Mouse (Mus musculus) natural killer cell, adult 2 months (primary cell): ENCODE measurements around the gene Uba1.

Source experiments
- DNase-seq, 2 experiments: peaks; one replicate each; pipeline ENCODE4 v3.0.0; 2022; ENCODE audit warnings: low spot score in 2 of 2

The Uba1 gene

DNA sequence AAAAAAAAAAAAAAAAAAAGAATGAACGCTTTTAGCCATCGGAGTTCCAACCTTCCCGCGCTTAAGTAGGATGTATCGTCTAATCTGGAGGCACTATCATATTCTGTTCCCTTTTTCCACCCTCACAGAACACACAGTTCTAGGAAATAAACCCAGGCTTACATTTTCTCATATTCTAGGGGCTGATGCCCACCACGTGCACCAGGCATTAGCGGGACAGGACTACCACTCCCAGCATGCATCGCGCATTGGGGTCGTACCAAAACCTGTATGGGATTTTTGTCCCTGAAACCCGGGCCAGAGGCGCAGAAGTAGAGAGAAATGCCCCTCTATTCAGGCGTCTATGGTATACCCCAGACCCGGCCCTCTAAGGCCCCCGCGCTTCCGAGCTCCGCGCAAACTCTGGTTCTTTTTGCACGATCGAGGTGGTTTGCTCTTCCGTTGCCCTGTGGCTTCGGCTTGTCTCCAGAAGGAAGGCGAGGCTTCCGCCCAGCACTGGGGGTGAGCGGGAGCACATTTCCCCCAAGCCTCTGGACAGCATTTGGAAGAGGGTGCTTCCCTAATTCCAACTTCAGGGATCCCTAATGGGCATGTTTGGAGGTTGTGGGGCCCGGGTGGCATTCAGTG lies at the start of gene Uba1:
Gene Uba1 (plus strand): TSS at position 301 of the 627 bp plus-strand sequence.
- peak; percentile 74 to 84 for DNase-seq

- no peak for DNase-seq
These were observed 49.6 kb upstream of the Uba1 start for GRCm38 (mm10) chrX:20608500-20608899.

DNA sequence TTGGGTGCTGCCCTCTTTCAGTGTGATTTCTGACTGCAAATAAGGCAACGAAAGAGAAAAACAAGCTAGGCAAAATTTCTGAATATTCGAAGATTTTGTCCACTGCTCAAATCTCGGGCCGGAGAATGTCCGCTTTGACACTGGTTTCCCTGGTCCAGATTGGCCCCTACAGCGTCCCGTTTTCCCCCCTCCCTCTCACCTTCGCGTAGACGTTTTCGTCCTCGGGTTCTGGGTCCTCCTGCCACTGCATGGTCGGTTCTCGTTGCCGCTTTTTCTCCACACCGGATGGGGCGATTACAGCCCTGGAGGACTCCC lies 41.3 kb upstream of the Uba1 start:
- no peak for DNase-seq

DNA sequence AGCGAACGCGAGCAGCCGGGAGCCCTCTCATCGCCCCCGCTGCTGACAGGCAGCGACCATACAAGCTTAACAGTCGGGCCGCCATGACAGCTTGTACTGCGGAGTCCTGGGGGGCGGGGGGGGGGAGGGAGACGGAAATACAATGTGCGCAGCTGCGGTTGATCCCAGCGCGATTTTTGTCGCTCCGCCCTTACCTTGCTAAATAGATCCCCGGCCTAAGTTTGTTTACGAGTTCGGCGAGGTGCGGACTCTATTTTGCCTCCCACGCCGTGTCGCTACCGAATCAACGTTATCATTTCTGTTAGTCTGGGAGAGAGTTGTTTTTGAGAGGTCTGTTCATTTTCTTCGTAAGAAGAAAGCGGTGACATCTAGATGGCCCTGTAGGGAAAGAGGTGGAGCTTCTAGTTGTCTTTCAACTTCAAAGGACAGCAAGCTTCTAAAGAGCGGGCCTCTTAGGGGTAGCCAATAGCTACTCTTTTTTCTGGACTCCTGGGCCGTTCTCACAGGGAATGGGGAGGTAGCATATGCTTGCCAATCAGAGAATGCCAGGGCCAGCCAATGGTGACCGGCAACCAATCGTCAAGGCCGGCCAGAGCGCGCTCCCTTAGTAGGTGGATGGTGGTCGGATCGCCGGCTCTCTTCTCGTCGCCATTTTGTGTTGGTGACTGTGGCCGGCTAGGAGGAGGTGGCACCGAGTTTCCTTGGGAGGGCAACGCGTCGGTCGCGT lies 40.8 kb upstream of the Uba1 start, which contains the start of the genes Rbm10 and Ndufb11:
Gene Rbm10 (plus strand): TSS at position 328 of the 727 bp plus-strand sequence.
Gene Ndufb11 (minus strand): TSS at position 444 of the 727 bp plus-strand sequence.
- DNase-seq = peak; percentile 84

GRCm38 (mm10) chrX:20617903-20618399 lies 40.2 kb upstream of the Uba1 start:
- DNase-seq = no peak

DNA sequence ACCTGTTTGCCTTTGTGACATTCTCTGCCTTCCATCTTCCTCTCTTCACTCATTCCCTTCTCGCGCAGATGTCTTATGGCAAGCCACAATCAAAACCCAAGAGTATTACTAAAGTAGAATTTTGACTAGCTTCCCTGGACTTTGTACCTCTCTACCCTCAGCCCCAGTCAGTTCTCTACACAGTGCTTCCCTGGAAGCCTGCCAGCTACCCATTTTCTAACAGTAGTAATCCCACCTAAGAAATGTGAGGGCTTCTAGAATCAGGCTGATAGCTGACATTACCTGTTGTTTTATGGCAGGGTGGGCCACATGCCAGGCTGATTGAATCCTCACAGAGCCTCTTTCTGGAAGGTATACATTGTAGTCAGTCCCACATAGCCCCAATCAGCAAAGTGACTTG lies 20.0 kb upstream of the Uba1 start:
- DNase-seq = no peak

DNA sequence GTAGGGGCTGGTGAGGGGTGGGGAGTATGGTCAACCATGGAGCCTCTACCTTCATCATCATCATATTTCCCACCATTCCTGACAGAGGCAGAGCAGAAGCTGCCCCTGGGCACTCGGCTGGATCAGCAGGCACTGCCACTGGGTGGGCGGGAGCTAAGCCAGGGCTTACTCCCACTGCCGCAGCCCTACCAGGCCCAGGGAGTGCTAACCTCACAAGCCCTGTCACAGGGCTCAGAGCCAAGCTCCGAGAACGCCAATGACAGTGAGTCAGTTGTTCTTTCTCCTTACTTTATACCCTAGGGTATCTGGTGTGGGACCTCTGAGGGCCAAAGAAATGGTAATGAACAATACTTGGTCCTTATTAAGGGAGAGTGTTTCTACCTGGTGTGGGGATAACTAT lies 13.3 kb upstream of the Uba1 start:
- no peak for DNase-seq

- no peak for DNase-seq
These were observed 533 bp upstream of the Uba1 start for GRCm38 (mm10) chrX:20657593-20657992.

DNA sequence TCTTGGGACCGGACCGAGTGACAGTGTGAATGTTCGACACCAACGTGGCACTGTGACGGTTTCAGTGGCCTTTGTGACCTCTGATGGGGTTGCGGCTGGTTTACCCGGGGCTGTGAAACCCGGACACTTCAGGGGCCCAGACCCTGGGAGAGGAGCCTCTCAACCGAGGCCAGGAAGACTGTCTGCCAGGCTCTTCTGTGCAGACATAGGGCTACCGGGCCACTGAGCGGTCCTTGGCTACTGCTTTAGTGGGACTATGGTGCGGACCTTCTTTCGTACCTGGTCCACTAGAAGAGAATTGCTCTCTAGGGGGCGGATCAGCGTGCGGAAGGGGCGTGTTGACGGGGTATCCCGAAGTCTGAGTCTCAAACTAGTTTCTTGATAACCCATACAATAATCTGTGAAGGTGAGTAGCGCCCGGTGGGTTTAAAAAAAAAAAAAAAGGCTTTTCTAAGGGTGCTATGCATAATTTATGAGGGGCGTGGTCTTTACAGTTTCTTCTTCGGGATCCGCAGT lies 823 bp downstream of the Uba1 start:
- DNase-seq = peak; percentile 2 to 4

- no peak for DNase-seq
These were observed 4.2 kb downstream of the Uba1 start for GRCm38 (mm10) chrX:20662317-20662715.

DNA sequence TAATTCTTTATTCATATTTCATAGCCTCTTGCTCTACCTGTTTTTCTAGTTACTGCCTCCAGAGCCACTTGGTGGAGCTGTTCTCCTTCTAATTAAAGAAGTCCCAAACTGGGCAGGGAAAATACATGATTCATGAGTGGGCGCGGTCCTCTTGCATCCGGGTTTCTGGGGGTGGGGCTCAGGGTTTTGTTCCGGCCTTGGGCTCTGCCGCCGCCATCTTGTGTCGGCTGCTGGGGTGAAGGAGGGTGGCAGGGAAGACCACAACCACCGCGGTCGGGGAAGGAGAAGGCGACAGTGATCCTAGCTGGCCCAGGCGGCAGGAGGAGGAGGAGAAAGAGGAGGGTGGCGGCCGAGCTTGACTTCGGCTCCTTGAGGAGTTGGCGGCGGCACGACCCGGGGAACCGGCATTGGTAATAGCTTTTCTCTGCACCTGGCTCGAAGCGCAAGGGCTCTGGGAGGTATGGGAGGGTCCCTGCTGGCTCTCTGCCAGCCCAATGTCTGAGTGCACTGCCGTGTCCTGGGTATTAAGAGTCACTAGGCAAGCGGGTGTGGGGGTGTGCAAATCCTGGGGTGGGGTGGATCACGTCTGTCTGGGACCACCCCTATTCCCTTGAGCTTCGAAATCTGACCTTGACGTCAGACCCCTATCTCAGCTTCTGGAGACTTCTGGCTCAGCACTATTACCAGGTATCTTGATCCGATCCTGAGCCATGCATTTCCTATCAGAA lies 4.8 kb downstream of the Uba1 start:
- peak; percentile 82 to 87 for DNase-seq

GRCm38 (mm10) chrX:20663444-20663790 lies 5.3 kb downstream of the Uba1 start:
- DNase-seq = no peak

DNA sequence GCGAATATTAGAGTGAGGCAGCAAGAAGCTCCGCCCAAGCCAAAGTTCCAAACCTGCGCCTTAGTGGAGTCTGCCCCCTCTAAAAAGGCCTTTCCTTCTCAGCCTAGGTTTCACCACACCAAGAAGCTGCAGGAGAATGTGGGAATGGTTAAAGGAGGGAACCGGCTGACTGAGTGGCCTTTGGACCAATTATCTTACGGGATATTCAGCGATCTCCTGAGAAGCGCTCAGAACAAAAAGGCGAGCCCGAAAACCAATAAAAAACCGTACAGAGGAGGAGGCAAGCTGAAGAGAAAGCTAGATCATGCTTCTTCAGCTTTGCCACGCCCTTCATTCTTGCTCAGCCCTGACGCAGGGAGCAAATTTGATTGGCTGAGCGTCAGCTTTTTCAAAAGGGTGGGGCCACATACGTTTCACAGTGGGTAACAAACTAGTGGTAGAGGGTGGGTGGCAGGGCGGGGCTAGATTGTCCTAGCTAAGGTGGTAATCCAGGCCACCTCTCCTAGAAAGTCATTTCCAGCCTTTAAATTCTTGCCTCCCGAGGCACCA lies 29.5 kb downstream of the Uba1 start, which contains the start of gene Cdk16:
Gene Cdk16 (plus strand): TSS at position 436 of the 549 bp plus-strand sequence.
- DNase-seq = peak; percentile 85 to 86

DNA sequence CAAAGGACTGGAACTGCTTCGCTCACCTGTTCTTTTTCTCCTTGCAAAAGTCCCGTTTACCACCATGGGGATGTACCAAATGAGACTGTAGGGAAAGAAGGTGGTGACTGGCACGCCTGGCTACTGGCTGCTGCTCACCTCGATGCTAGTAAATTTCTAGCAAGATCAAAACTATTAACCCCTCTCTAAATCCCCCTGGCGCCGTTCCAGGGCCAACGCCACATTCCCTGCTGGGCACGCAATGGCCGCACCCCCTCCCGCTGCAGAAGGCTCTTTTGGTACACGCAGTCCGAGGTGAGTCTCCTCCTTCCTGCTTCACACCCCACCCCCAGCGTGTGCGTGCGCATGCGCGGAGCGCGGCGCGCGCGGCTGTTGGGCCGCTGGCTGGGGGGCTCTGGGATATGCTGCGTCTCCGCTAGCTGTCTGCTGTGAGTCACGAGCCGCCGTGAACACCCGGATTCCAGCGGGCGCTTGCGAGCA lies 30.0 kb downstream of the Uba1 start:
- DNase-seq = peak; percentile 78 to 82

DNA sequence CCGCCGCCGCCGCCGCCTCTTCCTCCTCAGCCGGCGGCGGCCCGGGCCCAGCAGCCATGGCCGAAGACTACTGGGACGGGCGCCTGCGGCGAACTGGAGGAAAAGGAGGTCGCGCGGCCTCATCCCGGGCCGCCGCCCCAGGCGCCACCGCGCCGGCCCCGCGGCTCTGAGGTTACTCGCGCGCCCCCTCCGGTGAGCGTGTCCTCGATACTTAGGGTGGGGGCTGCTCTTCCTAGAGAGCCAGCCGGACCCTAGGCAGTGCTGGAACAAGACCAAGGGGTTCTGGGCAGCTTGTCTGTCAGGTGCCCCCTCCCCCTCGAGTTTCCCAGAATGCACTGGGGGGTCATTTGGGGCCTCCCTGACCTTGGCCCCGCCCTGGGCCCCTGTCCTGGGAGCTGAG lies 30.5 kb downstream of the Uba1 start:
- DNase-seq = peak; percentile 36

DNA sequence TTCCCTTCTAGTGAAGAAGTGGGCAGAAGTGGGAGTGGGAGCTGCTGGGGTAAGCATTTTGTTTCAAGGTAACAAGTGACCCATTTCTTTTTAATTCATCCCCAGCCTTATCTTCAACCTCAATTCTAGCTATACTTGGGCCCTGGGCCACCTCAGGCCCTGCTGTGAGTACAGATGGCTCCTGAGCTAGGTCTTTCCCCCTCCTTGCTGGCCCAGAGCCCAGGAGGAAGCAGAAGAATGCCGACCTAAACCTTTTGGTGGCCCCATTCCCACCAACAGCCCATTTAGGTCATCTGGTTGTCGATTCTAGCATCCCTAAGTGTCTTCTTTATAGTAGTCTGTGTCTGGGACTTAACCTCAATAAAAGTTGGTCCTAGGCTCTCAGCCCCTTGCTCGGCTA lies 33.4 kb downstream of the Uba1 start:
- DNase-seq = no peak

DNA sequence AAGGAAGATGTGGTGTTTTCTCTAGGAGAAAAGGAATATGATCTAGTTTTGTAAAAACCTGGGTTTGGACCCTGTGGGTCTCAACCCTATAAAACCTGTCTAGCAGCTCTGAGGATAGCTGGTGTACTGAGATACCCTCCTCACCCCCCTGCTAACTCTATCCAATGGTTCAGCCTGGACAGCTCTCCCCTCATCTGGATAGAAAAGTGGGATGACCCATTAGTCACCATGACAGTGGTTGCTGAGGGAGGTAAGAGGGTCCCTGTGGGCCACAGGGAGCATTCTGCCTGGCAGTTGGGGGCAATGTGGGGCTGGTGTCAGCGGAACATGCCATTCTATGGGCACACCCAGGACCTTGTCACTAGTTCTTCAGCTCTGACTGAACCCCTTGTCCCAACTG lies 34.5 kb downstream of the Uba1 start:
- DNase-seq = no peak

GRCm38 (mm10) chrX:20695842-20696241 lies 37.7 kb downstream of the Uba1 start:
- DNase-seq = no peak

DNA sequence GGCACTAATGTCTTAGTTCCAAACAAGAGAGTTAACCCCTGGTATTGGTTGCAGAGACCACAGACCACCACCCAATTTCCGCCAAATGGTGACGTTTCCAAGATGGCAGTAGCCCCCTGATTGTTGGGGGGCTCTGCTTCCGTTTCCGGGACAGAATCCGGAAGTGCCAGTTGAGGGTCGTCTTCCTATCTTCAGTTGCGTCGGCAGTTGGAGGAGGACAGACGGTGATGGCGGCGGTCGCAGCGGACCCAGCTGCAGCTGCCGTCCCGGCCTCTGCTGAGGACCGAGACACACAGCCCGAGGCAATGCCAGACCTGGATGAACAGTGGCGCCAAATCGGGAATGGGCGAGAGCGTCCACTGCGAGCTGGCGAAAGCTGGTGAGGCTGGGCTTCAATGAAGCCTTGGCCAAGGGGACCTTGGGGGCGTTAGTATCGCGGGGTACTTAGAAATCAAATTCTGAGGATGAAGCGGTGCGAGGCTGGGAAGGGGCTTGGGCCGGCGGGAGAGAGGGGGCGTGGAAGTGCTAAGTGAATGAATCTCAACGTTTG lies 45.7 kb downstream of the Uba1 start, which contains the start of gene Usp11:
Gene Usp11 (plus strand): TSS at position 166 of the 550 bp plus-strand sequence.
- DNase-seq = peak; percentile 16 to 18

GRCm38 (mm10) chrX:20704295-20705082 lies 46.4 kb downstream of the Uba1 start:
- DNase-seq = peak; percentile 67 to 71

- DNase-seq = no peak
These were observed 46.9 kb downstream of the Uba1 start for GRCm38 (mm10) chrX:20705083-20705402.
